Mouse (Mus musculus): ENCODE data around the gene Olfr1033.

DNA sequence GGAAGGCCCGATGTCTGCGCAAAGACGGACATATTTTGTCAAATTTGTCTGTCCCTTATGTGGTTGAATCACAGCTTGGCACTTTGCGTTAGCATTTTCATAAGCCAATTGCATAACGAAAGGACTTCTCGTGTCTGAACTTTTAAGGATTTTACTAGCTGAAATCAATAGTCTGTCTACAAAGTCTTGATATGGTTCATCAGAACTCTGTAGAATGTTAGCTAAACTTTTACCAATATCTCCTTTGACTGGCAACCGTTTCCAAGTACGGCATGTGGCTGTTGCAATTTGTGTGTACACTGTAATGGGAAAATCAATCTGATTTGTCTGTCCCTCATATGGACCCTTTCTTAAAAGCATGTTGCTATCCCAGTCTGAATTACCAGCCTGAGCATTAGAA lies 49.8 kb downstream of the Olfr1033 start:
- TF ChIP-seq TAL1 (IDR thresholded peaks at IDR 0.05; ENCODE audit: low read length) (no peak), GATA1 (IDR thresholded peaks at IDR 0.05; ENCODE audit: low read length) (no peak)

All from erythroblast, embryonic 14.5 days (primary cell).